Mouse (Mus musculus): ENCODE measurements around the gene Fzd4. TPM values are rescaled to one million over a fixed set of nuclear protein-coding genes. Genes with fewer than 3 reads are reported as not detected.

Gene Fzd4
- total RNA-seq, 2 experiments from 2014 or later, result 7.4 to 9.0 TPM

- DNase-seq, result no peak
These were observed 22.9 kb downstream of the Fzd4 start for GRCm38 (mm10) chr7:89427101-89427500.

GRCm38 (mm10) chr7:89428804-89429203, 24.6 kb downstream of the Fzd4 start:
- no peak for DNase-seq

- DNase-seq, result no peak
These were observed 25.2 kb downstream of the Fzd4 start for GRCm38 (mm10) chr7:89429326-89429725.

- DNase-seq, result no peak
These were observed 27.0 kb downstream of the Fzd4 start for GRCm38 (mm10) chr7:89431185-89431584.

GRCm38 (mm10) chr7:89433193-89433892, 29.2 kb downstream of the Fzd4 start:
- DNase-seq, result peak in 1 of 2 experiments; percentile 19

- DNase-seq, result no peak
These were observed 29.9 kb downstream of the Fzd4 start for GRCm38 (mm10) chr7:89433893-89434616.

GRCm38 (mm10) chr7:89436404-89436803, 32.2 kb downstream of the Fzd4 start:
- DNase-seq, result no peak

- peak in 1 of 2 experiments; percentile 29 for DNase-seq
These were observed 33.4 kb downstream of the Fzd4 start for GRCm38 (mm10) chr7:89437589-89437988.

GRCm38 (mm10) chr7:89441291-89441690, 37.1 kb downstream of the Fzd4 start:
- no peak for DNase-seq

- no peak for DNase-seq
These were observed 38.1 kb downstream of the Fzd4 start for GRCm38 (mm10) chr7:89442242-89442641.

GRCm38 (mm10) chr7:89445137-89445536, 41.0 kb downstream of the Fzd4 start:
- DNase-seq, result no peak

- DNase-seq, result no peak
These were observed 46.2 kb downstream of the Fzd4 start for GRCm38 (mm10) chr7:89450312-89450711.

- DNase-seq, result no peak
These were observed 52.4 kb downstream of the Fzd4 start for GRCm38 (mm10) chr7:89456380-89457076.

- no peak for DNase-seq
These were observed 55.5 kb downstream of the Fzd4 start for GRCm38 (mm10) chr7:89459691-89460090.

GRCm38 (mm10) chr7:89460911-89461310, 56.8 kb downstream of the Fzd4 start:
- no peak for DNase-seq

GRCm38 (mm10) chr7:89461351-89461750, 57.2 kb downstream of the Fzd4 start:
- DNase-seq, result no peak

Other genes with a start within 250 kb of the Fzd4 start
- gene Tmem135, start 133 bp upstream of the Fzd4 start, total RNA-seq (2021), result 10 to 100 TPM; 72.9 to 82.2 TPM
- 10 to 100 TPM; 13.8 to 14.7 TPM for gene Prss23, start 122.8 kb downstream of the Fzd4 start, total RNA-seq (2021)
- 10 to 100 TPM; 86.7 to 87.4 TPM for gene Me3, start 228.0 kb downstream of the Fzd4 start, total RNA-seq (2021)

Measured in layer of hippocampus, postnatal 36 days (tissue).